Mouse (Mus musculus): ENCODE measurements around the gene Zfpm1.

DNA sequence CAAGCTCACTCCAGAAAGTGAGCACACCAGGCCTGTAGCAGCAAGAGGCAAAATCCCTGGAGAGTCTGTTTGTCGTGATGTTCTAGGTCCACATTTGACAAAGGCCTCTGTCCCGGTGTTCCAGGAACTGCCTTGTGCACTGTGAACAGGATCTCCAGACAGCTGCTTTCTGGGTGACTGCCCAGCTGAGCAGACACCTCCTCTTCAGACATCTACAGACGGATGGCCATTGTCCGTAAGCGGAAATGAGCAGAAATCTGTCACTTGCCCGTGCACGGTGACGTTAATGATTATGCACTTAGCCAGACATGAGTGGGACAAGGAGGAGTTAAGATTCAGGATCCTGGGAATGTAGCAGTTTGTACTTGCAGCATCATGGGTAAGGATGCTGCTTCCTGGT lies 72.2 kb downstream of the Zfpm1 start:
- TF ChIP-seq POLR2A (IDR thresholded peaks at IDR 0.05; ENCODE audit: control insufficient read depth, low read depth, low read length) = no peak
- no peak for TF ChIP-seq CTCF (IDR thresholded peaks at IDR 0.05; ENCODE audit: control insufficient read depth, insufficient read depth, insufficient replicate concordance, low read depth, low read length)

Data from testis, adult 2 months (tissue).